In the genomic region with DNA sequence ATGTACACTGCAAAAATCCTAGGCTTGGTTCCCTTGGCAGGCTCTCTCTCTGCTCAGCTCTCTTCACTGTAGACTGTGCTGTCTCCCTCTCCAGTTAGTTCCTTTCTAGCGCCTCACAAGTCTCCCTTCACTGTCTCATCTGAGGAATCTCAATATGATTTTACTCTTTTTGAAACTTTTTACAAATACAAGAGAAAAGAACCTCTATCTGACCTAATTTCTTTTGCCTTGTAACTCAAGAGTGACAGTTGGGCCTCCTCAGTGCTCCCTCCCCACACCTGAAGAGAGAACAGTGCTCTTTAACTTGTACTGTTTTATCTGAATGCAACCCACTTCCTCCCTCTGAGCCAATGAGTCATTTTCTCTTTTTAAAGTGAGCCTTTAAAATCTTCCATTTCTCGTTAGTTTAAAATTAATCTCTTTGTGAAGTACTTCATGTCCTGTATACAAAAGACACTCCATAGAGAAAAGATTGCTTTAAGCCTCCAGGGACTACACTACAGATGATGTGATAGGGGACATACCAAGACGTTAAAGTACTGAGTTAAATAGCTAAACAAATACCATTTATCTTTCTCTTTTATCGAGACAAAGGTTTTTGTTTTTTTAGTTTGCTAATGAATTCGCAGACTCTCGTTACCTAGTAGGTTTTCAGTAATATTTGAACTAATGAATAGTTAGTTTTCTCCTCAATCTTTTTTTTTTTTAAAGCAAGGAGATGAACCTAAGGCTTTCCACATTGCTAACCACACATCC, we compare ENCODE assay signal across 12 mouse cellular contexts. TPM values are rescaled to one million over a fixed set of nuclear protein-coding genes. Genes with fewer than 3 reads are reported as not detected.
DNase-seq lines count a peak whose midpoint lies in the region; ATAC-seq lines count a peak whose summit lies in the region.
"Had no signal": no experiment of that assay in that cellular context is flagged by ENCODE, and none has a peak within 500 bp of the region (broad histone marks: within the 10 kb centered on the region; RNA-seq: fewer than 3 reads in every experiment).

No protein-coding gene starts in this region.

- DNase-seq in left cerebral cortex, adult 11 months (ENCODE audit: low spot score): peak; percentile 40
- no peak for DNase-seq in left cerebral cortex, postnatal 4 days
- DNase-seq in Muller cell, postnatal 12 days (ENCODE audit: inconsistent ontology term): peak; percentile 12
- DNase-seq in left cerebral cortex, postnatal 14 days (ENCODE audit: low spot score in 2 of 2): peak; percentile 39 to 64
- DNase-seq in thymus, postnatal 14 days: peak; percentile 69
- DNase-seq in lung, postnatal 10 days: no peak
- no peak for DNase-seq in kidney, postnatal 4 days
- DNase-seq: adrenal gland, adult 2 months; kidney, postnatal 14 days; lung, adult 18-20 months had no signal

- intact Hi-C loops in left cerebral cortex, postnatal 4 days (cut with DNase I): no loop called here
- intact Hi-C loops in left cerebral cortex, postnatal 14 days (cut with DNase I): no loop called here

- no peak for ATAC-seq in megakaryocyte progenitor cell, adult 5-6 weeks (replicated peaks; ENCODE audit: poor library complexity)

RNA-seq across cellular contexts. Expression of gene Dmc1, which starts 27.1 kb away (rescaled TPM):
- total RNA-seq in left cerebral cortex, postnatal 4 days (2021): 1 to 10 TPM; 1.6 to 2.3 TPM
- total RNA-seq in left cerebral cortex, postnatal 14 days (2021): under 1 TPM; 0.59 to 0.87 TPM
- 3.4 and 3.5 TPM in 2 replicates for total RNA-seq in megakaryocyte progenitor cell, adult 5-6 weeks (2015)
- total RNA-seq in megakaryocyte progenitor cell, adult 5-6 weeks (2017): 2.9 and 4.0 TPM in 2 replicates
- total RNA-seq: gastrocnemius, adult 8-10 months had no signal

RNA-seq across cellular contexts. Expression of gene Ddx17, which starts 31.3 kb away (rescaled TPM):
- total RNA-seq in left cerebral cortex, postnatal 4 days (2021): 100 to 1,000 TPM; 446 to 452 TPM
- 100 to 1,000 TPM; 363 to 364 TPM for total RNA-seq in left cerebral cortex, postnatal 14 days (2021)
- 87.0 and 97.1 TPM in 2 replicates for total RNA-seq in megakaryocyte progenitor cell, adult 5-6 weeks (2015)
- 129 and 165 TPM in 2 replicates for total RNA-seq in megakaryocyte progenitor cell, adult 5-6 weeks (2017)

Comparison
In these comparisons a context has a peak if more than half of its experiments do, and no peak if none do; other contexts are left out.
1. DNase-seq: peak in left cerebral cortex, adult 11 months (single experiment), Muller cell, postnatal 12 days (single experiment), left cerebral cortex, postnatal 14 days (2 of 2) and thymus, postnatal 14 days (single experiment); none in left cerebral cortex, postnatal 4 days (single experiment), lung, postnatal 10 days (single experiment) and kidney, postnatal 4 days (0 of 2).